Mouse (Mus musculus): Measurements from ENCODE around the gene Krt19. TPM values are rescaled to one million over a fixed set of nuclear protein-coding genes. Genes with fewer than 3 reads are reported as not detected.

Gene Krt19
- polyA plus RNA-seq, 1 experiment from 2014 or later = 889 TPM

Other genes starting within 250 kb of the Krt19 start
- gene Krtap31-1, start 240.7 kb downstream of the Krt19 start, polyA plus RNA-seq (2015; fragmentation: Nextera tagmentation; extraction: Ambion mirVana) = not detected in 2 replicates
- gene Gm11565, start 233.9 kb downstream of the Krt19 start, polyA plus RNA-seq (2015; fragmentation: Nextera tagmentation; extraction: Ambion mirVana) = not detected in 2 replicates
- gene Krtap31-2, start 212.4 kb downstream of the Krt19 start, polyA plus RNA-seq (2015; fragmentation: Nextera tagmentation; extraction: Ambion mirVana) = not detected in 2 replicates
- not detected in 2 replicates for gene Krtap9-5, start 200.2 kb downstream of the Krt19 start, polyA plus RNA-seq (2015; fragmentation: Nextera tagmentation; extraction: Ambion mirVana)
- gene Krtap29-1, start 169.6 kb downstream of the Krt19 start, polyA plus RNA-seq (2015; fragmentation: Nextera tagmentation; extraction: Ambion mirVana) = not detected in 2 replicates
- not detected in 2 replicates for gene Krtap16-1, start 162.1 kb downstream of the Krt19 start, polyA plus RNA-seq (2015; fragmentation: Nextera tagmentation; extraction: Ambion mirVana)
- 0.30 TPM in 1 of 2 replicates, not detected in the other for gene Krtap17-1, start 154.7 kb downstream of the Krt19 start, polyA plus RNA-seq (2015; fragmentation: Nextera tagmentation; extraction: Ambion mirVana)
- 0.15 and 0.35 TPM in 2 replicates for gene Krt33a, start 132.5 kb downstream of the Krt19 start, polyA plus RNA-seq (2015; fragmentation: Nextera tagmentation; extraction: Ambion mirVana)
- gene Krt33b, start 118.8 kb downstream of the Krt19 start, polyA plus RNA-seq (2015; fragmentation: Nextera tagmentation; extraction: Ambion mirVana) = not detected in 2 replicates
- 0.41 and 0.91 TPM in 2 replicates for gene Krt34, start 107.1 kb downstream of the Krt19 start, polyA plus RNA-seq (2015; fragmentation: Nextera tagmentation; extraction: Ambion mirVana)
- gene Krt31, start 98.1 kb downstream of the Krt19 start, polyA plus RNA-seq (2015; fragmentation: Nextera tagmentation; extraction: Ambion mirVana) = 0.46 and 0.69 TPM in 2 replicates
- gene Krt32, start 60.4 kb downstream of the Krt19 start, polyA plus RNA-seq (2015; fragmentation: Nextera tagmentation; extraction: Ambion mirVana) = not detected in 2 replicates
- 0.32 TPM in 1 of 2 replicates, not detected in the other for gene Krt35, start 52.4 kb downstream of the Krt19 start, polyA plus RNA-seq (2015; fragmentation: Nextera tagmentation; extraction: Ambion mirVana)
- gene Krt36, start 43.0 kb downstream of the Krt19 start, polyA plus RNA-seq (2015; fragmentation: Nextera tagmentation; extraction: Ambion mirVana) = 0.13 and 0.37 TPM in 2 replicates
- 397 and 779 TPM in 2 replicates for gene Krt13, start 27.1 kb downstream of the Krt19 start, polyA plus RNA-seq (2015; fragmentation: Nextera tagmentation; extraction: Ambion mirVana)
- gene Krt15, start 12.7 kb downstream of the Krt19 start, polyA plus RNA-seq (2015; fragmentation: Nextera tagmentation; extraction: Ambion mirVana) = 698 and 1,006 TPM in 2 replicates
- gene Krt9, start 44.6 kb upstream of the Krt19 start, polyA plus RNA-seq (2015; fragmentation: Nextera tagmentation; extraction: Ambion mirVana) = not detected in 2 replicates
- gene Krt14, start 58.9 kb upstream of the Krt19 start, polyA plus RNA-seq (2015; fragmentation: Nextera tagmentation; extraction: Ambion mirVana) = 17.3 and 25.8 TPM in 2 replicates
- 0.68 and 0.80 TPM in 2 replicates for gene Krt16, start 100.2 kb upstream of the Krt19 start, polyA plus RNA-seq (2015; fragmentation: Nextera tagmentation; extraction: Ambion mirVana)
- 24.8 and 28.8 TPM in 2 replicates for gene Krt17, start 112.4 kb upstream of the Krt19 start, polyA plus RNA-seq (2015; fragmentation: Nextera tagmentation; extraction: Ambion mirVana)
- gene Krt42, start 121.2 kb upstream of the Krt19 start, polyA plus RNA-seq (2015; fragmentation: Nextera tagmentation; extraction: Ambion mirVana) = not detected in 2 replicates
- gene Eif1, start 171.2 kb upstream of the Krt19 start, polyA plus RNA-seq (2015; fragmentation: Nextera tagmentation; extraction: Ambion mirVana) = 1,590 and 1,651 TPM in 2 replicates
- gene Gast, start 185.7 kb upstream of the Krt19 start, polyA plus RNA-seq (2015; fragmentation: Nextera tagmentation; extraction: Ambion mirVana) = 15.1 and 16.3 TPM in 2 replicates
- gene Hap1, start 207.5 kb upstream of the Krt19 start, polyA plus RNA-seq (2015; fragmentation: Nextera tagmentation; extraction: Ambion mirVana) = 15.5 and 16.7 TPM in 2 replicates
- gene Jup, start 249.1 kb upstream of the Krt19 start, polyA plus RNA-seq (2015; fragmentation: Nextera tagmentation; extraction: Ambion mirVana) = 163 and 173 TPM in 2 replicates